ENCODE assay signal across 25 mouse cellular contexts in the genomic region with DNA sequence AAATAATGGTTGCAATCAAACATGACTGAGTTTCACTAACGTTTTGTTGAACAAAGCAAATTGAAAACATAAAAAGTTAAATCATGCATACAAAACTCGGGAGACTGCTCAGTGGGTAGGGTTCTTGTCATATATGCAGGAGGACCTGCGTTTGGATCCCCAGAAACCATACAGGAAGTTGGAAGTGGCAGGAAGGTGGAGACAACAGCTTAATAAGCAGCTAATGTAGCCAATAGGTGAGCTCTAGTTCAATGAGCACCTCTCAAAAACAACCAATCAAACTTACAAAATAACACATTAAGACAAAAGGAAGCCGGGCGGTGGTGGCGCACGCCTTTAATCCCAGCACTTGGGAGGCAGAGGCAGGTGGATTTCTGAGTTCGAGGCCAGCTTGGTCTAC. TPM values are rescaled to one million over a fixed set of nuclear protein-coding genes. Genes with fewer than 3 reads are reported as not detected.
DNase-seq lines count a peak whose midpoint lies in the region; ATAC-seq and TF ChIP-seq lines count a peak whose summit lies in the region.
"Had no signal": no experiment of that assay in that cellular context is flagged by ENCODE, and none has a peak within 500 bp of the region (broad histone marks: within the 10 kb centered on the region; RNA-seq: fewer than 3 reads in every experiment).

No protein-coding gene starts in this region.

- no peak for ATAC-seq in heart, embryonic 12.5 days (ENCODE audit: insufficient number of reproducible peaks, low FRiP score)
- no peak for ATAC-seq in midbrain, embryonic 11.5 days (ENCODE audit: low FRiP score)
- no peak for ATAC-seq in midbrain, embryonic 13.5 days
- ATAC-seq: CD4-positive, CD25-positive, alpha-beta regulatory T cell, adult 4 months; forebrain, embryonic 13.5 days; forebrain, embryonic 15.5 days had no signal

- no peaks in the 10 kb centered on the region for H3K79me2 ChIP-seq in MEL (ENCODE audit: control insufficient read depth, insufficient read depth, low read length, poor library complexity)

- DNase-seq in heart, adult 11 months = peak; percentile 30
- DNase-seq in kidney, adult 18-20 months = peak; percentile 2
- DNase-seq in kidney, postnatal 36 days = no peak
- DNase-seq in midbrain, embryonic 11.5 days (ENCODE audit: low spot score, missing footprints) = peak; percentile 35
- DNase-seq in MEL (ENCODE audit: low read depth, low spot score) = peak; percentile 70
- DNase-seq: adrenal gland, adult 2 months; adrenal gland, postnatal 10 days; adrenal gland, postnatal 25 days; B cell, adult 2 months; cerebellum, adult 11 months; cerebellum, adult 18-20 months; cerebellum, adult 8-10 months; cerebellum, adult 9-11 months; cerebellum, postnatal 14 days; cerebellum, postnatal 36 days; embryo, embryonic 11 days had no signal

- TF ChIP-seq CTCF in MEL (IDR thresholded peaks at IDR 0.05 in 2 of 3, conservative IDR thresholded peaks at IDR 0.05 in 1 of 3; ENCODE audit: control insufficient read depth in 1 of 3, insufficient read depth in 1 of 3, low read depth in 2 of 3, low read length in 3 of 3, poor library complexity in 1 of 3, severe bottlenecking in 1 of 3) = no peak

- peaks cover 8% of the 10 kb centered on the region; the same call in 1 of the 2 replicates for H3K4me1 ChIP-seq in heart, embryonic 12.5 days (replicated peaks)
- H3K4me1 ChIP-seq in midbrain, embryonic 11.5 days (ENCODE audit: control insufficient read depth, insufficient read depth, low read length) = peaks cover 2% of the 10 kb centered on the region; the same call in 1 of the 2 replicates
- peaks cover 5% of the 10 kb centered on the region for H3K4me1 ChIP-seq in midbrain, embryonic 13.5 days (replicated peaks)
- H3K4me1 ChIP-seq in MEL (ENCODE audit: control insufficient read depth in 1 of 2, insufficient read depth in 2 of 2, low read length in 2 of 2) = peaks cover 2 to 14% of the 10 kb centered on the region in 2 experiments
- H3K4me1 ChIP-seq: embryonic facial prominence, embryonic 12.5 days; forebrain, embryonic 13.5 days; forebrain, embryonic 15.5 days had no signal

- no peaks in the 10 kb centered on the region for H3K9me3 ChIP-seq in heart, embryonic 12.5 days (replicated peaks)
- no peaks in the 10 kb centered on the region for H3K9me3 ChIP-seq in midbrain, embryonic 11.5 days (ENCODE audit: control insufficient read depth, low read length)
- H3K9me3 ChIP-seq in midbrain, embryonic 13.5 days = no peaks in the 10 kb centered on the region
- H3K9me3 ChIP-seq in MEL (replicated peaks; ENCODE audit: insufficient read depth, low read length) = no peaks in the 10 kb centered on the region
- H3K9me3 ChIP-seq: embryonic facial prominence, embryonic 12.5 days; forebrain, embryonic 13.5 days; forebrain, embryonic 15.5 days; G1E had no signal

- no peak for TF ChIP-seq EP300 in MEL (IDR thresholded peaks at IDR 0.05; ENCODE audit: low read depth in 1 of 2, low read length in 2 of 2)

- TF ChIP-seq RAD21 in MEL (IDR thresholded peaks at IDR 0.05; ENCODE audit: low read depth, low read length) = no peak

- no peak overlapping the region for H3K9ac ChIP-seq in heart, embryonic 12.5 days
- no peak overlapping the region for H3K9ac ChIP-seq in midbrain, embryonic 11.5 days (ENCODE audit: low read length)
- no peak overlapping the region for H3K9ac ChIP-seq in midbrain, embryonic 13.5 days (replicated peaks)
- no peak overlapping the region for H3K9ac ChIP-seq in MEL (ENCODE audit: control insufficient read depth, low read depth, low read length, poor library complexity, severe bottlenecking)
- H3K9ac ChIP-seq: embryonic facial prominence, embryonic 12.5 days; forebrain, embryonic 13.5 days; forebrain, embryonic 15.5 days had no signal

- H3K27ac ChIP-seq in heart, embryonic 12.5 days (ENCODE audit: poor library complexity, severe bottlenecking) = no peak overlapping the region
- no peak overlapping the region for H3K27ac ChIP-seq in midbrain, embryonic 11.5 days (ENCODE audit: low read depth, low read length)
- H3K27ac ChIP-seq in midbrain, embryonic 13.5 days = no peak overlapping the region
- H3K27ac ChIP-seq in MEL (ENCODE audit: control insufficient read depth, low read depth, low read length) = no peak overlapping the region
- H3K27ac ChIP-seq: embryonic facial prominence, embryonic 12.5 days; forebrain, embryonic 13.5 days; forebrain, embryonic 15.5 days had no signal

- TF ChIP-seq POLR2A in MEL (IDR thresholded peaks at IDR 0.05; ENCODE audit: control insufficient read depth in 1 of 2, insufficient read depth in 1 of 2, low read depth in 1 of 2, low read length in 2 of 2, poor library complexity in 1 of 2) = no peak

- H3K4me2 ChIP-seq in heart, embryonic 12.5 days = no peak overlapping the region
- H3K4me2 ChIP-seq in midbrain, embryonic 11.5 days = no peak overlapping the region
- no peak overlapping the region for H3K4me2 ChIP-seq in midbrain, embryonic 13.5 days (replicated peaks)
- H3K4me2 ChIP-seq: embryonic facial prominence, embryonic 12.5 days; forebrain, embryonic 13.5 days; forebrain, embryonic 15.5 days had no signal

- 84% methylated on average over 8 of the region's 8 CpGs for WGBS in heart, embryonic 12.5 days
- 87% methylated on average over 8 of the region's 8 CpGs for WGBS in midbrain, embryonic 11.5 days
- WGBS in midbrain, embryonic 13.5 days = 90% methylated on average over 8 of the region's 8 CpGs

- H3K27me3 ChIP-seq in heart, embryonic 12.5 days (replicated peaks) = no peaks in the 10 kb centered on the region
- no peaks in the 10 kb centered on the region for H3K27me3 ChIP-seq in midbrain, embryonic 11.5 days (ENCODE audit: control insufficient read depth, insufficient read depth, low read length)
- H3K27me3 ChIP-seq in midbrain, embryonic 13.5 days = no peaks in the 10 kb centered on the region
- H3K27me3 ChIP-seq in MEL (ENCODE audit: control insufficient read depth in 1 of 2, insufficient read depth in 2 of 2, low read length in 2 of 2) = no peaks in the 10 kb centered on the region
- H3K27me3 ChIP-seq: CH12.LX; embryonic facial prominence, embryonic 12.5 days; forebrain, embryonic 13.5 days; forebrain, embryonic 15.5 days had no signal

- H3K4me3 ChIP-seq in heart, embryonic 12.5 days = no peak overlapping the region
- no peak overlapping the region for H3K4me3 ChIP-seq in midbrain, embryonic 11.5 days (ENCODE audit: low read depth, low read length)
- H3K4me3 ChIP-seq in midbrain, embryonic 13.5 days (replicated peaks) = no peak overlapping the region
- H3K4me3 ChIP-seq in MEL (ENCODE audit: control insufficient read depth in 1 of 2, insufficient read depth in 1 of 2, low read depth in 2 of 2, low read length in 2 of 2) = peak overlapping the region in 1 of 2 experiments; percentile 21; a peak in 2 of 4 replicates
- H3K4me3 ChIP-seq: embryonic facial prominence, embryonic 12.5 days; forebrain, embryonic 13.5 days; forebrain, embryonic 15.5 days had no signal

- H3K36me3 ChIP-seq in heart, embryonic 12.5 days = no peaks in the 10 kb centered on the region
- H3K36me3 ChIP-seq in midbrain, embryonic 11.5 days (ENCODE audit: control insufficient read depth, insufficient read depth, low read length) = no peaks in the 10 kb centered on the region
- no peaks in the 10 kb centered on the region for H3K36me3 ChIP-seq in midbrain, embryonic 13.5 days
- 0 out of 4 replicates have a peak, but pooled peaks cover 0 to 3% of the 10 kb centered on the region in 2 experiments for H3K36me3 ChIP-seq in MEL (ENCODE audit: control insufficient read depth in 1 of 2, insufficient read depth in 2 of 2, low read length in 2 of 2)
- H3K36me3 ChIP-seq: embryonic facial prominence, embryonic 12.5 days; forebrain, embryonic 15.5 days; G1E had no signal

TF ChIP-seq in MEL, 35 proteins besides CTCF, POLR2A, EP300 and RAD21:
- TF ChIP-seq ELF1 (IDR thresholded peaks at IDR 0.05; ENCODE audit: low read depth, low read length) = peak; percentile 51; the same call in 1 of the 2 replicates
- no peak for TF ChIP-seq RCOR1 (IDR thresholded peaks at IDR 0.05; ENCODE audit: low read depth, low read length)
- no peak for TF ChIP-seq UBTF (IDR thresholded peaks at IDR 0.05; ENCODE audit: borderline replicate concordance, insufficient read depth, low read depth, low read length)
- TF ChIP-seq POLR2AphosphoS5 (IDR thresholded peaks at IDR 0.05; ENCODE audit: borderline replicate concordance, low read depth, low read length) = no peak
- TF ChIP-seq POLR2AphosphoS2 (IDR thresholded peaks at IDR 0.05; ENCODE audit: low read length) = no peak
- no peak for TF ChIP-seq JUND (IDR thresholded peaks at IDR 0.05; ENCODE audit: low read depth, low read length)
- 0 out of 2 replicates have a peak, but pooled peaks have one; percentile 20 for TF ChIP-seq TBP (IDR thresholded peaks at IDR 0.05; ENCODE audit: low read depth, low read length)
- no peak for TF ChIP-seq BHLHE40 (IDR thresholded peaks at IDR 0.05; ENCODE audit: borderline replicate concordance, low read depth, low read length)
- TF ChIP-seq ZKSCAN1 (IDR thresholded peaks at IDR 0.05; ENCODE audit: low read depth, low read length) = no peak

RNA-seq across cellular contexts. Expression of a gene that starts 10.1 kb away (rescaled TPM):
- 9.0 and 9.6 TPM in 2 replicates for polyA plus RNA-seq in heart, embryonic 12.5 days (2016; fragmentation: Nextera tagmentation; extraction: Ambion mirVana)
- polyA plus RNA-seq in midbrain, embryonic 11.5 days (2014; fragmentation: Nextera tagmentation; extraction: Ambion mirVana) = 2.7 and 3.1 TPM in 2 replicates
- 3.9 and 5.5 TPM in 2 replicates for polyA plus RNA-seq in midbrain, embryonic 13.5 days (2015; fragmentation: Nextera tagmentation; extraction: Ambion mirVana)
- 0.10 and 0.12 TPM in 2 replicates for total RNA-seq in MEL (2012; rRNA removed)
- under 1 TPM in 1 of 2 experiments, not detected in 1; 0.28 TPM for polyA plus RNA-seq in MEL (2012; ENCODE audit: insufficient read depth in 1 of 2, insufficient read length in 2 of 2, low read depth in 1 of 2, low replicate concordance in 2 of 2, missing spikeins in 1 of 2)
- total RNA-seq: common myeloid progenitor, adult 5-6 weeks had no signal

Comparison
In these comparisons a context has a peak if more than half of its experiments do, and no peak if none do; other contexts are left out.
1. DNase-seq: peak in heart, adult 11 months (single experiment), kidney, adult 18-20 months (single experiment), midbrain, embryonic 11.5 days (single experiment) and MEL (single experiment); none in kidney, postnatal 36 days (0 of 2).